Mouse (Mus musculus) stomach, postnatal 0 days (tissue): ENCODE measurements around the gene Nos2. TPM values are rescaled to one million over a fixed set of nuclear protein-coding genes. Genes with fewer than 3 reads are reported as not detected.

Experiments used
- ATAC-seq: fragments of 200-750 bp; cut with Nextera tagmentation; 2 replicates; pipeline ENCODE4 v1.8.0; 2017; ENCODE audit not compliant: low FRiP score, low TSS enrichment
- DNase-seq: peaks from one replicate; pipeline ENCODE4 v3.0.0-alpha.2; 2016; ENCODE audit warnings: low spot score
- H3K27ac ChIP-seq: fragments of 300-500 bp; sonication (generic); replicated peaks from 2 replicates; pipeline ENCODE4 v1.5.1; 2014; ENCODE audit warnings: mild to moderate bottlenecking, control low read depth
- H3K27me3 ChIP-seq: fragments of 300-500 bp; sonication (generic); 2 replicates; pipeline ENCODE4 v1.6.1; 2014; ENCODE audit warnings: low read length; ENCODE audit not compliant: control insufficient read depth, insufficient read depth
- H3K36me3 ChIP-seq: fragments of 300-500 bp; sonication (generic); 2 replicates; pipeline ENCODE4 v1.6.1; 2014; ENCODE audit warnings: low read length, mixed read lengths; ENCODE audit not compliant: control insufficient read depth, insufficient read depth
- H3K4me1 ChIP-seq: fragments of 300-500 bp; sonication (generic); replicated peaks from 2 replicates; pipeline ENCODE4 v1.6.1; 2014; ENCODE audit warnings: antibody characterized with exemption; ENCODE audit not compliant: control insufficient read depth, insufficient read depth
- H3K4me2 ChIP-seq: fragments of 300-500 bp; sonication (generic); replicated peaks from 2 replicates; pipeline ENCODE4 v1.6.1; 2014; ENCODE audit warnings: low read depth, mild to moderate bottlenecking, control low read depth, moderate library complexity
- H3K4me3 ChIP-seq: fragments of 300-500 bp; sonication (generic); 2 replicates; pipeline ENCODE4 v1.5.1; 2014; ENCODE audit warnings: low read depth, low read length, control low read depth
- H3K9ac ChIP-seq: fragments of 300-500 bp; sonication (generic); 2 replicates; pipeline ENCODE4 v1.6.1; 2014; ENCODE audit warnings: mild to moderate bottlenecking, low read length, control low read depth, mixed read lengths
- H3K9me3 ChIP-seq: fragments of 300-500 bp; sonication (generic); 2 replicates; pipeline ENCODE4 v1.6.1; 2016; ENCODE audit warnings: low read length; ENCODE audit not compliant: control insufficient read depth
- CTCF ChIP-seq: IDR thresholded peaks from 2 replicates; pipeline ENCODE4 v1.5.1; 2016; ENCODE audit warnings: antibody characterized with exemption, low read depth, mild to moderate bottlenecking, moderate library complexity
- EP300 ChIP-seq: optimal IDR thresholded peaks from 2 replicates; pipeline ENCODE3; 2016; ENCODE audit warnings: antibody characterized with exemption
- WGBS: fragments of 180-500 bp; shearing (Covaris S2); extraction: QIAGEN DNeasy Blood & Tissue Kit; methylation state at CpG from one replicate; pipeline ENCODE4 v1.1.7; 2014; 5-methylcytosine and 5-hydroxymethylcytosine counted together
- polyA plus RNA-seq: library from polyadenylated mRNA; unstranded; fragments of >200 nt; fragmentation: Nextera tagmentation; extraction: Ambion mirVana; gene quantifications from 2 replicates; pipeline ENCODE4 v1.2.1, GENCODE M21; 2015

Gene Nos2
- polyA plus RNA-seq, 1 experiment from 2014 or later, result 0.27 TPM

- DNase-seq (no peak), ATAC-seq (no peak)
- Histone ChIP-seq H3K4me2 (no peak overlapping the region), H3K4me3 (no peak overlapping the region), H3K9me3 (no peaks in the 10 kb centered on the region), H3K27me3 (no peaks in the 10 kb centered on the region), H3K36me3 (no peaks in the 10 kb centered on the region), H3K27ac (no peak overlapping the region), H3K4me1 (no peaks in the 10 kb centered on the region), H3K9ac (no peak overlapping the region)
- 91% methylated on average over 1 of the region's 1 CpGs for WGBS
- no peak for TF ChIP-seq EP300
- no peak for TF ChIP-seq CTCF
These were observed 22.5 kb downstream of the Nos2 start for GRCm38 (mm10) chr11:78943083-78943482.

- Histone ChIP-seq H3K27ac (no peak overlapping the region), H3K27me3 (no peaks in the 10 kb centered on the region), H3K4me1 (no peaks in the 10 kb centered on the region), H3K9me3 (no peaks in the 10 kb centered on the region), H3K9ac (no peak overlapping the region), H3K4me2 (no peak overlapping the region), H3K36me3 (no peaks in the 10 kb centered on the region), H3K4me3 (no peak overlapping the region)
- TF ChIP-seq EP300, result no peak
- TF ChIP-seq CTCF, result no peak
- no peak for ATAC-seq
- WGBS, result 69% methylated on average over 8 of the region's 8 CpGs
- DNase-seq, result no peak
These were observed 29.8 kb downstream of the Nos2 start for GRCm38 (mm10) chr11:78950365-78950764.

- WGBS, result 9% methylated on average over 17 of the region's 17 CpGs
- Histone ChIP-seq H3K27me3 (no peaks in the 10 kb centered on the region), H3K4me3 (no peak overlapping the region), H3K36me3 (no peaks in the 10 kb centered on the region), H3K9ac (no peak overlapping the region), H3K9me3 (no peaks in the 10 kb centered on the region), H3K27ac (no peak overlapping the region), H3K4me2 (no peak overlapping the region), H3K4me1 (no peaks in the 10 kb centered on the region)
- no peak for TF ChIP-seq CTCF
- TF ChIP-seq EP300, result no peak
- ATAC-seq, result peak; percentile 33; the same call in 1 of the 2 replicates
- DNase-seq, result peak; percentile 80
These were observed 31.9 kb downstream of the Nos2 start for GRCm38 (mm10) chr11:78952467-78952866.

- ATAC-seq (no peak), DNase-seq (peak; percentile 76)
- Histone ChIP-seq H3K36me3 (no peaks in the 10 kb centered on the region), H3K9me3 (no peaks in the 10 kb centered on the region), H3K27me3 (no peaks in the 10 kb centered on the region), H3K4me2 (no peak overlapping the region), H3K4me3 (no peak overlapping the region), H3K9ac (no peak overlapping the region), H3K27ac (no peak overlapping the region), H3K4me1 (no peaks in the 10 kb centered on the region)
- WGBS, result 13% methylated on average over 7 of the region's 7 CpGs
- no peak for TF ChIP-seq EP300
- peak; percentile 93 for TF ChIP-seq CTCF
These were observed 35.7 kb downstream of the Nos2 start for GRCm38 (mm10) chr11:78956260-78956659.

- DNase-seq (no peak), ATAC-seq (no peak)
- no peaks in the 10 kb centered on the region for H3K4me1 ChIP-seq
- H3K36me3 ChIP-seq, result no peaks in the 10 kb centered on the region
- H3K9me3 ChIP-seq, result no peaks in the 10 kb centered on the region
- WGBS, result 66% methylated on average over 8 of the region's 8 CpGs
- no peaks in the 10 kb centered on the region for H3K27me3 ChIP-seq
- no peak overlapping the region for H3K4me2 ChIP-seq
- H3K4me3 ChIP-seq, result no peak overlapping the region
- no peak overlapping the region for H3K27ac ChIP-seq
- H3K9ac ChIP-seq, result no peak overlapping the region
- TF ChIP-seq CTCF (no peak), EP300 (no peak)
These were observed 38.8 kb downstream of the Nos2 start for GRCm38 (mm10) chr11:78959367-78959766.

GRCm38 (mm10) chr11:78959841-78960520 lies 39.4 kb downstream of the Nos2 start:
- TF ChIP-seq CTCF, result peak; percentile 77
- TF ChIP-seq EP300, result no peak
- no peak overlapping the region for H3K9ac ChIP-seq
- H3K36me3 ChIP-seq, result no peaks in the 10 kb centered on the region
- ATAC-seq, result no peak
- H3K27ac ChIP-seq, result no peak overlapping the region
- no peak for DNase-seq
- no peak overlapping the region for H3K4me2 ChIP-seq
- no peaks in the 10 kb centered on the region for H3K27me3 ChIP-seq
- H3K4me3 ChIP-seq, result no peak overlapping the region
- 58% methylated on average over 5 of the region's 5 CpGs for WGBS
- no peaks in the 10 kb centered on the region for H3K4me1 ChIP-seq
- H3K9me3 ChIP-seq, result no peaks in the 10 kb centered on the region
